Mouse (Mus musculus) kidney, embryonic 16.5 days (tissue): ENCODE measurements at regions not wholly inside any gene's neighbourhood (a gene's known extent, or its start where the extent isn't known, plus 50 kb on each side); places are given as distances from the start of the nearest gene placed in this dataset.
A peak's percentile ranks its signal among the peaks of the same experiment; 100 is the strongest.

Experiments
- ATAC-seq: fragments of 200-750 bp; cut with Nextera tagmentation; 2 replicates; pipeline ENCODE4 v1.8.0; 2017; ENCODE audit warnings: moderate TSS enrichment; ENCODE audit not compliant: low FRiP score, low TSS enrichment
- H3K27ac ChIP-seq: fragments of 300-500 bp; sonication (generic); 2 replicates; pipeline ENCODE4 v1.5.1; 2014; ENCODE audit warnings: low read length
- H3K27me3 ChIP-seq: fragments of 300-500 bp; sonication (generic); 2 replicates; pipeline ENCODE4 v1.6.1; 2014; ENCODE audit warnings: low read length, control low read depth, mixed read lengths; ENCODE audit not compliant: insufficient read depth
- H3K36me3 ChIP-seq: fragments of 300-500 bp; sonication (generic); 2 replicates; pipeline ENCODE4 v1.6.1; 2014; ENCODE audit warnings: low read length, control low read depth, mixed read lengths; ENCODE audit not compliant: insufficient read depth
- H3K4me1 ChIP-seq: fragments of 300-500 bp; sonication (generic); 2 replicates; pipeline ENCODE4 v1.6.1; 2014; ENCODE audit warnings: low read length, control low read depth, mixed read lengths; ENCODE audit not compliant: insufficient read depth
- H3K4me2 ChIP-seq: fragments of 300-500 bp; sonication (generic); replicated peaks from 2 replicates; pipeline ENCODE4 v1.6.1; 2014; ENCODE audit warnings: low read depth, low read length
- H3K4me3 ChIP-seq: fragments of 300-500 bp; sonication (generic); 2 replicates; pipeline ENCODE4 v1.5.1; 2014; ENCODE audit warnings: mild to moderate bottlenecking, low read length
- H3K9ac ChIP-seq: fragments of 300-500 bp; sonication (generic); replicated peaks from 2 replicates; pipeline ENCODE4 v1.6.1; 2014; ENCODE audit warnings: low read length
- H3K9me3 ChIP-seq: fragments of 300-500 bp; sonication (generic); 2 replicates; pipeline ENCODE4 v1.6.1; 2016; ENCODE audit warnings: low read length, control low read depth
- WGBS: fragments of 180-500 bp; shearing (Covaris S2); extraction: QIAGEN DNeasy Blood & Tissue Kit; methylation state at CpG from one replicate; pipeline ENCODE4 v1.1.7; 2014; 5-methylcytosine and 5-hydroxymethylcytosine counted together

DNA sequence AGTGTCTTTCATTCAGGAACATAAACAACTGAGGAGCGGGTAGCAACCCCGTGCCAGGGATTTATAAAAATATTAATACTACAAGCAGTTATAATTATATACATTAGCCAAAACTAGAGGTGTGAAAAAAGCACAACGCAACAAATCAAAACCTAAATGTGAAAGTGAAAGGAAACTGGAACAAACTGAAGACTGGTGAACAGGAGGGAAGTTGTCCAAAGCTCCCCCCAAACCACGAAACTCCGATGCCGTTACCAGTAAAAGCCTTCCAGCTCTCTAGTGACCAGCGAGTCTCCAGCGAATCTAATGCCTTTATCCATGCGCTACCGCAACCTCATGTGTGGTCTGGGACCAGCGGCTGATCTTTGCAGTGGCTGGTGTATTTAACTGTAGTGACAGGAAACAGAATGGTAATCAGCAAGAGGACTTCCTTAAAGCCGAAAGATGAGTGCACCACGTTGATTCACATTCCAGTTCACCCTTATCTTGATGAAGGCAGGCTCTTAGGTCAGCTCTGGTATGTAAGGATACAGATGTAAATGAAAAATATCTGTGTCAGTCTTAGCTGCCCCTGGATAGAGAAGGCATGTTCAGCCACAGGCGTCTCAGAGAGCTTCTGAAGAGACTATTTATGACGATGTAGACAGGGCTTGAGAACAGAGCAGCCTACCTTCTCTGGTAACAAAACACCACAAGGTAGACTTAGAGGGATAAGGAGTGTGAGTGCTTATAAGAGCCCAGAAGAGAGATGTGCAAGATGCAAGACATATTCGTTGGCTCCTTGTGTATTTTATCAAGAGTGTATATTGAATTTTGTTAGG lies 394.0 kb downstream of the Gpat3 start:
- Histone ChIP-seq H3K27ac (no peak overlapping the region), H3K27me3 (no peaks in the 10 kb centered on the region), H3K4me1 (no peaks in the 10 kb centered on the region), H3K4me2 (no peak overlapping the region; the same call in 1 of the 2 replicates), H3K4me3 (no peak overlapping the region), H3K36me3 (no peaks in the 10 kb centered on the region), H3K9me3 (no peaks in the 10 kb centered on the region), H3K9ac (no peak overlapping the region)
- 71% methylated on average over 16 of the region's 16 CpGs for WGBS
- ATAC-seq = no peak

DNA sequence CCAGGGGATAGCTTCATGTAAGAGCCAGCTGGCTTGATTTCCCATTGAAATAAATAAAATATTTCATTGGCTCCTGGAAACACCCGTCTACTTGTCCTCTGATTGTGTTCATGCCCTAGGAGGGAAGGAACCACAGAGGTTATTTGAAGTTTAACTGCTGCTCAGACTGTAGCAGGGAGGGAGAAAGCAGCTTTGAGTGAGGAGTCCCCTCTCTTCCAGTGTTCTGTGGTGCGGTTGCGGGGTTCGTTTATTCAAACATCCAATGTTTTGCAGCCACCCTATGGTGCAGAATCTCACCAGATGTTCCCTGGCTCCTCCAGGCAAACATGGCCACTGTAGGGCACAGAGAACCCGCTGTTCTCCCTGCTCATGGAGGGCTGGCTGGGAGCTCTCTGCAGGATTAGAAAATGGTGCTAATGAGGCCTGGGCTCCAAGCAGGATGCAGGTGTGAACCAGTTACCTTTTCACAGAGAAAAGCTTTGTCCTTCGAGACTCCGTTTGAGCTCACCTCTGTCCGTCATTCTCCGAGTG lies 390.7 kb downstream of the Gpat3 start:
- no peak for ATAC-seq
- no peak overlapping the region for H3K27ac ChIP-seq
- 0 out of 2 replicates have a peak, but pooled peaks cover 3% of the 10 kb centered on the region for H3K9me3 ChIP-seq
- H3K9ac ChIP-seq = no peak overlapping the region
- H3K4me2 ChIP-seq = no peak overlapping the region
- 79% methylated on average over 9 of the region's 9 CpGs for WGBS
- H3K36me3 ChIP-seq = no peaks in the 10 kb centered on the region
- H3K4me3 ChIP-seq = no peak overlapping the region
- no peaks in the 10 kb centered on the region for H3K4me1 ChIP-seq
- no peaks in the 10 kb centered on the region for H3K27me3 ChIP-seq

DNA sequence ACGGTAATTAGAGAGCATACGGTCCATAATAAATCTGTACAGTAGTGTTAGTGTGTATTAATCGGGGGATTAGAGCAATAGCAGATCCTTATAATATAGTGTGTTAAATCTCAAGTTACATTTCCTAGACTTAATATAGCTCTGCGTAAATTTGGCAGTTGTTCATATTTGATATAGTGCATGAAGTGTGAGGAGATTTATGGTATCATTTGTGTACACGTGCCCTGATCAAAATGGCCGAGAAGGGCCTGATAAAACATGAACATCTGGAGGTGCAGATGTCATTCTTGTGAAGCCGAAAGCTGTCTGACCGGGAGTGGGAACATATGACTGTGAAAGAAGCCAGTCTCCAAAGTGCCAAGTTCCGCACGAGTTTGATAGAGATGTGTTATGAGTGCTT lies 376.9 kb downstream of the Gpat3 start:
- Histone ChIP-seq H3K27me3 (no peaks in the 10 kb centered on the region), H3K9ac (no peak overlapping the region), H3K36me3 (no peaks in the 10 kb centered on the region), H3K4me3 (no peak overlapping the region), H3K27ac (no peak overlapping the region), H3K4me2 (no peak overlapping the region), H3K9me3 (no peaks in the 10 kb centered on the region), H3K4me1 (no peaks in the 10 kb centered on the region)
- ATAC-seq = no peak
- WGBS = 82% methylated on average over 10 of the region's 10 CpGs

- WGBS = 90% methylated on average over 3 of the region's 3 CpGs
Observed at GRCm38 (mm10) chr5:101218082-101218481, 372.6 kb downstream of the Gpat3 start.

GRCm38 (mm10) chr5:101216837-101217571 lies 371.5 kb downstream of the Gpat3 start:
- Histone ChIP-seq H3K36me3 (no peaks in the 10 kb centered on the region), H3K9ac (no peak overlapping the region), H3K4me2 (no peak overlapping the region), H3K4me3 (no peak overlapping the region), H3K27ac (no peak overlapping the region), H3K4me1 (no peaks in the 10 kb centered on the region), H3K27me3 (no peaks in the 10 kb centered on the region), H3K9me3 (no peaks in the 10 kb centered on the region)
- ATAC-seq = no peak
- 87% methylated on average over 10 of the region's 10 CpGs for whole genome bisulfite sequencing

More at GRCm38 (mm10) chr5:101218082-101218481, 372.6 kb downstream of the Gpat3 start:
- ATAC-seq = no peak
- no peaks in the 10 kb centered on the region for H3K9me3 ChIP-seq
- H3K4me2 ChIP-seq = no peak overlapping the region
- H3K4me3 ChIP-seq = no peak overlapping the region
- no peaks in the 10 kb centered on the region for H3K36me3 ChIP-seq
- no peaks in the 10 kb centered on the region for H3K4me1 ChIP-seq
- H3K27ac ChIP-seq = no peak overlapping the region
- no peaks in the 10 kb centered on the region for H3K27me3 ChIP-seq
- H3K9ac ChIP-seq = no peak overlapping the region

DNA sequence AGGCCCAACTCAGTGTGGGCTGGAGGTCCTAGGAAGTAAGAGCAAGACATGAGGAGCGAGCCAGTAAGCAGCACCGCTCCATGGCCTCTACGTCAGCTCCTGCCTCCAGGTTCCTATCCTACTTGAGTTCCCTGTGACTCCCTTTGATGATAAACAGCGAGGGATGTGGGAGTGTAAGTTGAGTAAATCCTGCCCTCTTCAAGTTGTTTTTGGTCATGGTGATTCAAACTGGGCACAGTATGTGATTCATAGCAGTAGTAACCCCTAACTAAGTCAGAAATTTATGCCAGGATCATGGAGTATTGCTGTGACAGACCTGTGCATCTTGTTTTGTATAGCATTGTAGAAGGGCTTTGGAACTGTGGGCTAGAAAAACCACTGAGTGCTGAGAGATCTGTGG lies 366.5 kb downstream of the Gpat3 start:
- no peak overlapping the region for H3K9ac ChIP-seq
- H3K4me3 ChIP-seq = no peak overlapping the region
- peak; percentile 42; the same call in 1 of the 2 replicates for ATAC-seq
- H3K9me3 ChIP-seq = no peaks in the 10 kb centered on the region
- WGBS = 60% methylated on average over 4 of the region's 4 CpGs
- no peak overlapping the region for H3K4me2 ChIP-seq
- H3K27me3 ChIP-seq = no peaks in the 10 kb centered on the region
- H3K4me1 ChIP-seq = no peaks in the 10 kb centered on the region
- H3K27ac ChIP-seq = no peak overlapping the region
- no peaks in the 10 kb centered on the region for H3K36me3 ChIP-seq

DNA sequence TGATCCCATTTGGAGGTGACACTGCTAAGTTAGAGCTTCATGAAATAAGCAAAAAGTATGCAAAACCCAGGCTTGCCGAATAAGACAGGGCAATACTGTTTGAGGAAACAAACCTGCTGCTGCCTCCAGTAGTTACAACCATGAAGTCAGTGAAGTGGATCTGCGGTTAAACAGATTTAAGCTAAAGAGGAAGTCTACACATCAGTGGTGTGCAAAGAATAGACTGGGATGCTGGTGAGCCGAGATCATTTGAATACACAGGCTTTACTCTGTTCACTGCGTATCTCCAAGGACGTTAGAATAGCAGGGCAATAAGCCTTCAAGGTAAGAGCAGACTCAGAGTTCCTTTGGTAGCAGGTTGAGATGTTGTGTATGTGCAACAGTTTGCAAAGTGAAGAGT lies 362.6 kb downstream of the Gpat3 start:
- Histone ChIP-seq H3K9me3 (no peaks in the 10 kb centered on the region), H3K4me3 (no peak overlapping the region), H3K27me3 (no peaks in the 10 kb centered on the region), H3K27ac (no peak overlapping the region), H3K36me3 (no peaks in the 10 kb centered on the region), H3K4me1 (no peaks in the 10 kb centered on the region), H3K4me2 (no peak overlapping the region), H3K9ac (no peak overlapping the region)
- WGBS = 75% methylated on average over 5 of the region's 5 CpGs
- no peak for ATAC-seq

DNA sequence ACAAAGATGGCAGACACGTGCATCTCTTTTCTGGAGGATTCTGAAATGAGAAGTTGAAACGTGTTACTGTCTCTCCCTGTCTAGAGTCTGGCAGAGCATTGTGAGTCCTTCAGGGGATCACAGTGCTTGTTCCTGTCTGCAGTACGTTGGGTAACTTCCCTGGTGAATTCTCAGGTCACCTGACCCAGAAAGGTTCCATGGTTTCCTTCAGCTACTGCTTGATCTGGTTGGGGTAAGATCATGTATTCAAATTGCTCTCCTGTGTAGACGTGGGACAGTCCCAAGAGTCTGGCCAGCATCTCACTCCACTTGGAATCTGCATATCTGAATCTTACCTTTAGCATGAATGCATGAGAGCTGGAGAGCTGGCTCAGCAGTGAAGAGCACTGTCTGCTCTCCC lies 350.0 kb downstream of the Gpat3 start:
- H3K36me3 ChIP-seq = no peaks in the 10 kb centered on the region
- no peak overlapping the region for H3K9ac ChIP-seq
- H3K4me1 ChIP-seq = no peaks in the 10 kb centered on the region
- WGBS = 84% methylated on average over 4 of the region's 4 CpGs
- H3K27ac ChIP-seq = no peak overlapping the region
- no peak overlapping the region for H3K4me2 ChIP-seq
- no peak overlapping the region for H3K4me3 ChIP-seq
- H3K9me3 ChIP-seq = no peaks in the 10 kb centered on the region
- no peak for ATAC-seq
- H3K27me3 ChIP-seq = no peaks in the 10 kb centered on the region

- ATAC-seq = no peak
- WGBS = 87% methylated on average over 2 of the region's 2 CpGs
Observed at GRCm38 (mm10) chr5:101190976-101191375, 345.5 kb downstream of the Gpat3 start.

DNA sequence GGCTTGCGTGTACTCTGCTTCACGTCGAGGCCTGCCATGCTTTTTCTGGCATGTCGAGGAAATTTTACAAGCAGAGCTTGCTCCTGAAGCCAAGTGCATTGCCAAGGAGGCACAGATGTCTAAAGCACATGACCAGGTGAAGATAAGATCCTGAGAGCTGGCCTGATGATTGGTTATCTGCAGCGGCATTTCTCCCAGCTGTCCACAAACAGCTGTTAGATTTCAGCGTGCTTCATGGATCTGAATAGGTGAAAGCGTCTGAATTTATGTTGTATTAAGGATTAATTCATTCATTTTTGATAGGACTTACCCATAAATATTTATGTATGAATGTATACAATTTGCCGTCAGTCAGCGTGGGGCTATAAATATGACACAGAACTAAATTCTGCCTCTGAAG lies 327.7 kb downstream of the Gpat3 start:
- Histone ChIP-seq H3K9me3 (no peaks in the 10 kb centered on the region), H3K4me2 (no peak overlapping the region), H3K4me1 (no peaks in the 10 kb centered on the region), H3K27me3 (no peaks in the 10 kb centered on the region), H3K4me3 (no peak overlapping the region), H3K27ac (no peak overlapping the region), H3K9ac (no peak overlapping the region), H3K36me3 (no peaks in the 10 kb centered on the region)
- no peak for ATAC-seq
- WGBS = 55% methylated on average over 9 of the region's 9 CpGs

More at GRCm38 (mm10) chr5:101190976-101191375, 345.5 kb downstream of the Gpat3 start:
- no peak overlapping the region for H3K4me2 ChIP-seq
- no peak overlapping the region for H3K27ac ChIP-seq
- no peaks in the 10 kb centered on the region for H3K4me1 ChIP-seq
- H3K27me3 ChIP-seq = no peaks in the 10 kb centered on the region
- H3K4me3 ChIP-seq = no peak overlapping the region
- H3K36me3 ChIP-seq = no peaks in the 10 kb centered on the region
- H3K9ac ChIP-seq = no peak overlapping the region
- no peaks in the 10 kb centered on the region for H3K9me3 ChIP-seq
